Mouse (Mus musculus): ENCODE measurements around the gene Ppfia1. TPM values are rescaled to one million over a fixed set of nuclear protein-coding genes. Genes with fewer than 3 reads are reported as not detected.

Ppfia1 gene
- polyA plus RNA-seq, 1 experiment from 2014 or later, result 41.3 TPM

DNA sequence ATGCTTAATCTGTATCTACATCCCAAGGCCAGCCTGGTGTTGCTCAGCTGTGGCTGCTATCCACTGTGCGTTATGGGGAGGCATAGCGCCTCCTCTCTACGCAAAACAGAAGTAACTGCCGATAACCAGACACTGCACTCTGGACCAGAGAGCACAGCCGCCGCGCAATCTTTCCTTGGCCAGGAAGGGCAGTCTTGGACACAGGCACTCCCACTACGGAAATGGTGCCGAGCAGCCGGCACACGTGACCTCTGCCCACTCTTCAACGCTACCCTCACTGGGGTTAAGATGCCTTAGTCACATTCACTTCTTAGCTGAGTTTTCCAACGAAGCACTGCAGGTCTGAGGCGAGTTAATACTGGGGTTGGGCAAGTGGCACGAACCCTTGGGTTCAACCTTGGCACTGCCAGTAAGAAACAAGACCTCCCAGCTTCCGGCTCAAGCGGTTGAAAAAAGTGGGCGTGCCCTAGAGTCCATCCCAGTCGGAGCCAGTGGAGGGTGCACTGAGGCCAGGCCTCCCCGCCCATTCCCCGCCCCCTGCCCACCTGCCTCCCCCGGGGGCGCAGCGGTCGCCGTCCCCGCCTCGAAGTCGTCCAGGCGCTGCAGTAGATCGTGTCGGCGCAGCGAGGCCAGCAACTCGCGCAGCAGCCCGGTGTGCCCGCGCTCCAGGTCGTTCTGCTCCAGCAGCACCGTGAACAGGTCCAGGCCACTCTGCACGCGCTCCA, 28.2 kb upstream of the Ppfia1 start:
- Histone ChIP-seq H3K9me3 (replicated peaks; ENCODE audit: control insufficient read depth, low read length) (no peaks in the 10 kb centered on the region), H3K4me1 (ENCODE audit: control insufficient read depth, insufficient read depth, low read length) (no peaks in the 10 kb centered on the region), H3K4me3 (ENCODE audit: low read depth, low read length) (peak overlapping the region; percentile 75), H3K9ac (replicated peaks; ENCODE audit: low read length) (peak overlapping the region; percentile 87), H3K27ac (replicated peaks; ENCODE audit: low read depth, low read length) (peak overlapping the region; percentile 84), H3K36me3 (replicated peaks; ENCODE audit: control insufficient read depth, insufficient read depth, low read depth, low read length) (no peaks in the 10 kb centered on the region; the same call in 1 of the 2 replicates), H3K27me3 (ENCODE audit: control insufficient read depth, insufficient read depth, low read length) (no peaks in the 10 kb centered on the region), H3K4me2 (ENCODE audit: low read depth, low read length) (peak overlapping the region; percentile 84)
- DNase-seq (ENCODE audit: low spot score) (peak; percentile 89), ATAC-seq (replicated peaks; ENCODE audit: insufficient number of reproducible peaks, low FRiP score, low TSS enrichment, low read depth) (peak; percentile 68)
- WGBS, result 2% methylated on average over 43 of the region's 43 CpGs

DNA sequence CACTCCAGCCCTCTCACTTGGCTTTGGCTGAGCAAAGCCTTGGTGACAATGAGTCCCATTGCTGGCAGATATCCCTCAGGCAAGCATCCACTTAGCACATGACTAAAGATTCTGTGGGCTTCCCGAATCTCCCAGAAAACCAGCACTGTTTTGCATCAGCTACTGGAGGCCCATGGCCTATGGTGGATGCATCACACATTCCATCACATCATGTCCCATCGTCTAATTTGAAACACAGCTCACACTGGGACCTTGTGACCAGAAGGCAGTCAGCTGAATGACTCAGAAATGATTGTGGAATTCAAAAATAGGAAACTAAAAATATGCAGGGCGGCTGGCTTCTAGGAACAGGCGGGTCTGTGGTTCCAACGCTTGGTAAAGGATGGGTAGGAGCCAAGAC, 24.3 kb upstream of the Ppfia1 start:
- DNase-seq (ENCODE audit: low spot score), result no peak
- ATAC-seq (replicated peaks; ENCODE audit: insufficient number of reproducible peaks, low FRiP score, low TSS enrichment, low read depth), result no peak
- H3K4me1 ChIP-seq (ENCODE audit: control insufficient read depth, insufficient read depth, low read length), result no peaks in the 10 kb centered on the region
- no peaks in the 10 kb centered on the region for H3K27me3 ChIP-seq (ENCODE audit: control insufficient read depth, insufficient read depth, low read length)
- no peak overlapping the region for H3K4me2 ChIP-seq (ENCODE audit: low read depth, low read length)
- H3K27ac ChIP-seq (replicated peaks; ENCODE audit: low read depth, low read length), result no peak overlapping the region
- no peaks in the 10 kb centered on the region for H3K9me3 ChIP-seq (replicated peaks; ENCODE audit: control insufficient read depth, low read length)
- H3K4me3 ChIP-seq (ENCODE audit: low read depth, low read length), result no peak overlapping the region
- 88% methylated on average over 5 of the region's 5 CpGs for WGBS
- no peak overlapping the region for H3K9ac ChIP-seq (replicated peaks; ENCODE audit: low read length)
- H3K36me3 ChIP-seq (replicated peaks; ENCODE audit: control insufficient read depth, insufficient read depth, low read depth, low read length), result no peaks in the 10 kb centered on the region; the same call in 1 of the 2 replicates

DNA sequence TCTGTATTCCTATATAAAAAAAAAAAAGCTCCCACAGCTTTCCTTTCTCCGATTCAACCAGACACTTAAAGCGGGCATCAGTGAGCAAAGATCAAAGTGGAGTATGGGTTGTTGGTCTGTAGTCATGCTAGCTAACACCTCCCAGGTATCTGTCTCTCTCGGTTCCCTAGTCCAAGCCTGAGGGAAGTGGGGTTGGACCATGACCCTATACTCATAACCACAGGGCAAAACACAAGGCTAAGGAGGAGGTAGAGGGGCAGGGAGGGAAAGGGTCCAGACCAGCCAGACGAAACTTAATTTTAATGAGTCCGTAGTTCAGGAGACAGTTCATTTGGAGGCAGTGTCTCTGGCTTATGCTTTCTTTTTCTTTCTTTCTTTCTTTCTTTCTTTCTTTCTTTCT, 18.7 kb upstream of the Ppfia1 start:
- no peaks in the 10 kb centered on the region for H3K9me3 ChIP-seq (replicated peaks; ENCODE audit: control insufficient read depth, low read length)
- H3K27ac ChIP-seq (replicated peaks; ENCODE audit: low read depth, low read length), result no peak overlapping the region
- H3K27me3 ChIP-seq (ENCODE audit: control insufficient read depth, insufficient read depth, low read length), result no peaks in the 10 kb centered on the region
- H3K4me1 ChIP-seq (ENCODE audit: control insufficient read depth, insufficient read depth, low read length), result no peaks in the 10 kb centered on the region
- ATAC-seq (replicated peaks; ENCODE audit: insufficient number of reproducible peaks, low FRiP score, low TSS enrichment, low read depth) (no peak), DNase-seq (ENCODE audit: low spot score) (no peak)
- no peak overlapping the region for H3K4me2 ChIP-seq (ENCODE audit: low read depth, low read length)
- no peaks in the 10 kb centered on the region for H3K36me3 ChIP-seq (replicated peaks; ENCODE audit: control insufficient read depth, insufficient read depth, low read depth, low read length)
- 83% methylated on average over 5 of the region's 5 CpGs for WGBS
- H3K4me3 ChIP-seq (ENCODE audit: low read depth, low read length), result no peak overlapping the region
- no peak overlapping the region for H3K9ac ChIP-seq (replicated peaks; ENCODE audit: low read length)

DNA sequence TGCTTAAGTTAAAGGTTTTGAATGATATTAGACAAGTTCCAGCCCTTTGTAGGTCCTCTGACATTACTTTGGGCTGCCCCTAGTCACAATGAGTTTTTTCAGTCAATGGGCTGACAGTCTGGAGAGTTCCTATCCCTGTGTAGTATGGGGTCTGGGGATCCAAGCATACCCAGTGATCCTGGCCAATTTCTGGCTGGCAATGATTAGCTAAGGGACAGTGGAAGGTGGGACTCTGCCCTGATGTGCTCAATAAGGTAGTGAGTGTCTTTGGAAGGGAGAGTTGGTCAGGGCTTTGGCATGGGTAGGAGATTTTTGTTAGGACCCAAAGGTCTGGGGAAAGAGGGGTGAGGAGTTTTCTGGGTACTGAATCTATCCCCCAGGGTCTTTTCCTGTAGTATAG, 18.1 kb upstream of the Ppfia1 start:
- Histone ChIP-seq H3K4me3 (ENCODE audit: low read depth, low read length) (no peak overlapping the region), H3K9me3 (replicated peaks; ENCODE audit: control insufficient read depth, low read length) (no peaks in the 10 kb centered on the region), H3K36me3 (replicated peaks; ENCODE audit: control insufficient read depth, insufficient read depth, low read depth, low read length) (no peaks in the 10 kb centered on the region), H3K27ac (replicated peaks; ENCODE audit: low read depth, low read length) (no peak overlapping the region), H3K27me3 (ENCODE audit: control insufficient read depth, insufficient read depth, low read length) (no peaks in the 10 kb centered on the region), H3K9ac (replicated peaks; ENCODE audit: low read length) (no peak overlapping the region), H3K4me2 (ENCODE audit: low read depth, low read length) (no peak overlapping the region), H3K4me1 (ENCODE audit: control insufficient read depth, insufficient read depth, low read length) (no peaks in the 10 kb centered on the region)
- DNase-seq (ENCODE audit: low spot score) (no peak), ATAC-seq (replicated peaks; ENCODE audit: insufficient number of reproducible peaks, low FRiP score, low TSS enrichment, low read depth) (no peak)

DNA sequence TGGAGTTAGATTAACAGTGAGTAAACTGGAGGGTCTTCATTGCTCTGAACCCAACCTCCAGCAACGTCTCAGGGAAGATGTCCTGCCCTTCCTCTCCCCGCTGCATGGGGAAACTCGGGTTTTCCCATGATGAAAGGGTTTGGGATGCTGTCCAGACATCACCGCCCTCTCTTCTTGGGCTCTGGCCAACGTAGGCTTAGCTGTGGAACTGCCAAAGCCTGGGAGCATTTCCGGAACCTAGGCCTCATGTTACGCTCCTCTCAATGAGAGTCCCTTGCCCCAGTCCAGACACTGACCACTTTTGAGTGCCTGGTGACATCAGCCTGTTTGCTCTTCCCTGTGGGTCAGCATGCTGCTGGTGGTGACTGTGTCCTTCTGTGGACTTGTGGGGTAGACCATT, 15.9 kb upstream of the Ppfia1 start:
- Histone ChIP-seq H3K27ac (replicated peaks; ENCODE audit: low read depth, low read length) (no peak overlapping the region), H3K36me3 (replicated peaks; ENCODE audit: control insufficient read depth, insufficient read depth, low read depth, low read length) (no peaks in the 10 kb centered on the region), H3K27me3 (ENCODE audit: control insufficient read depth, insufficient read depth, low read length) (no peaks in the 10 kb centered on the region), H3K9me3 (replicated peaks; ENCODE audit: control insufficient read depth, low read length) (no peaks in the 10 kb centered on the region), H3K4me2 (ENCODE audit: low read depth, low read length) (no peak overlapping the region), H3K4me1 (ENCODE audit: control insufficient read depth, insufficient read depth, low read length) (no peaks in the 10 kb centered on the region), H3K9ac (replicated peaks; ENCODE audit: low read length) (no peak overlapping the region), H3K4me3 (ENCODE audit: low read depth, low read length) (no peak overlapping the region)
- ATAC-seq (replicated peaks; ENCODE audit: insufficient number of reproducible peaks, low FRiP score, low TSS enrichment, low read depth) (no peak), DNase-seq (ENCODE audit: low spot score) (no peak)
- WGBS, result 81% methylated on average over 7 of the region's 7 CpGs

DNA sequence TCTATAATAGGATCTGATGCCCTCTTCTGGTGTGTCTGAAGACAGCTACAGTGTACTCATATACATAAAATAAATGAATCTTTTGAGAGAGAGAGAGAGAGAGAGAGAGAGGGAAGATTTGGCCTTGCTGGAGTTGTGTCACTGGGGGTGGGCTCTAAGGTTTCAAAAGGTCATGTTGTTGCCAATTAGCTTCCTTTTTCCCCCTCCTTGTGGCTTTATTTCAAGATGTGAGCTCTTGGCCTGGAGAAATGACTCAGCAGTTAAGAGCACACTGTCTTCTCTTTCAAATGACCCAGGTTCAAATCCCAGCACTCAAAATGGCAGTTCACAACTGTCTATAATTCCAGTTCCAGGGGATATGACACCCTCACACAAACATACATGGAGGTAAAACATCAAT, 14.6 kb upstream of the Ppfia1 start:
- Histone ChIP-seq H3K27me3 (ENCODE audit: control insufficient read depth, insufficient read depth, low read length) (no peaks in the 10 kb centered on the region), H3K9ac (replicated peaks; ENCODE audit: low read length) (no peak overlapping the region), H3K4me2 (ENCODE audit: low read depth, low read length) (no peak overlapping the region), H3K9me3 (replicated peaks; ENCODE audit: control insufficient read depth, low read length) (no peaks in the 10 kb centered on the region), H3K27ac (replicated peaks; ENCODE audit: low read depth, low read length) (no peak overlapping the region), H3K4me3 (ENCODE audit: low read depth, low read length) (no peak overlapping the region), H3K36me3 (replicated peaks; ENCODE audit: control insufficient read depth, insufficient read depth, low read depth, low read length) (no peaks in the 10 kb centered on the region), H3K4me1 (ENCODE audit: control insufficient read depth, insufficient read depth, low read length) (no peaks in the 10 kb centered on the region)
- DNase-seq (ENCODE audit: low spot score), result no peak
- no peak for ATAC-seq (replicated peaks; ENCODE audit: insufficient number of reproducible peaks, low FRiP score, low TSS enrichment, low read depth)

DNA sequence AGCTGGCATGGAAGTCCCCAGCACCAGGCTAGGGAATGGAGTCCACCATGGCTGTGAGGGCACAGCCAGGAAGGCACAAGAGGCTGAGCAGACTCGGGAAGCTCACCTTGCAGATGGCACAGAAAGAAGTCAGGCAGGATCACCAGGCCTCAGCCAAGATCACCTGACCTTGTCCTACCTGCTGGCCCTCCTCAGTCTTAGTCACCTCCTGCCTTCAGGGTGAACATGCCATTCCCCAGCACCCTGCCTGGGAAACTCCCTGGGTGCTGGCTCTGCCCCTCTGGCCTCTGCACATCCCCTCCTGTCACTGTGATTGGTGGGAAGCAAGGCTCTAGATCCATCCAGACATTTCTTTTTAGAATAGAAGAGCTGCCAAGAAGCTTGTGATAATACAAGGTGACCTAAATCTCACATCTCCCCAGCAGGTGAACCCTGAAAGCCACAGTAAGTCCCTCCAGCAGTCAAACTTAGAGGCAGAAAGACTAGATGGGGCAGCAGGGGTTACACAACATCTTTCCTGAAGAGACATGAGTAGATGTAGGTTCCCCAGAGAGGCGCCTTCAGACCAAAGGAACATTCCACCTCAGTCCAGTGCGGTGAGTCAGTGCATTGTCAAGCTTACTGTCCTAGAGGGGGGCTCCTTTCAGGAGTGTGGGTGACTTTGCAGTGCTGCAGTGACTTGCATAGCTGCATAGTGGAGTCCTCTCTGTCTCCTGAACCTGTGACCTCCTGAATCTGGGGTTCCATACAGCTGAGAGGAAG, 13.6 kb upstream of the Ppfia1 start:
- WGBS, result 81% methylated on average over 3 of the region's 3 CpGs
- H3K4me3 ChIP-seq (ENCODE audit: low read depth, low read length), result no peak overlapping the region
- no peaks in the 10 kb centered on the region for H3K27me3 ChIP-seq (ENCODE audit: control insufficient read depth, insufficient read depth, low read length)
- H3K27ac ChIP-seq (replicated peaks; ENCODE audit: low read depth, low read length), result no peak overlapping the region
- no peaks in the 10 kb centered on the region for H3K4me1 ChIP-seq (ENCODE audit: control insufficient read depth, insufficient read depth, low read length)
- no peaks in the 10 kb centered on the region for H3K9me3 ChIP-seq (replicated peaks; ENCODE audit: control insufficient read depth, low read length)
- ATAC-seq (replicated peaks; ENCODE audit: insufficient number of reproducible peaks, low FRiP score, low TSS enrichment, low read depth), result no peak
- H3K4me2 ChIP-seq (ENCODE audit: low read depth, low read length), result no peak overlapping the region
- no peak overlapping the region for H3K9ac ChIP-seq (replicated peaks; ENCODE audit: low read length)
- no peak for DNase-seq (ENCODE audit: low spot score)
- H3K36me3 ChIP-seq (replicated peaks; ENCODE audit: control insufficient read depth, insufficient read depth, low read depth, low read length), result no peaks in the 10 kb centered on the region

DNA sequence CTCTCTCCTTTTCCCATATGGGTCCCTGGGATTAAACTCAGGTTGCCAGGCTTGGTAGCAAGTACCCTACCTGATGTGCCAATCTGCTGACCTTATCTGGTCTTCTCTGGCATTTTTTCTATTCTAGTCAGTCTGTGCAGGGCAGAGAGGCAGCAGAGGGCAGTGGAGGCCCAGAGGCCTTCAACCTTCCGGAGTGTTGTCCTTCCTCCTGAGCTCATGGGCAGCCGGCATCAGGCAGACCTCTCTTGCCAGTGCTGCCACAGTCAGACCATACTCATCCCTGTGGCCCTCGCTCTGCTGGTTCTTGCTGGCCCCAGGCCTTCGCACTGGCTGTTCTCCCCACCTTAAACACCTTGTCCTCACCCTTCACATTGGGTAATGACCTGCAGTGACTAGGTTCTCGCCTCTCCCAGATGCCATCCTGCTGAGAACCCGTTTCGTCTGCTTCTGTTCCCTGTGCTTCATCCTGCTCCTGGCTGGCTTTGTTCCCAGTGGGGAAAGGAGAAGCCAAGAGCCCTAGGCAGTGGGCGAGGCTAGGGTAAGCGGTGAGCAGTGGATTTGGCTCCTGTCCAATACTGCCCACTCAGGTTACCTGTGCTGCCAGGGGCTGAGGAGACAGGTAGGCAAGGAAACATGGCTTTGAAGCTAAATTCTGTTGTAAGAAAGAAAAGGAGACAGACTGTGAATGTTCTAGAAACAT, 10.1 kb upstream of the Ppfia1 start:
- no peaks in the 10 kb centered on the region for H3K9me3 ChIP-seq (replicated peaks; ENCODE audit: control insufficient read depth, low read length)
- H3K4me3 ChIP-seq (ENCODE audit: low read depth, low read length), result no peak overlapping the region
- no peak overlapping the region for H3K9ac ChIP-seq (replicated peaks; ENCODE audit: low read length)
- 55% methylated on average over 9 of the region's 9 CpGs for WGBS
- no peak overlapping the region for H3K27ac ChIP-seq (replicated peaks; ENCODE audit: low read depth, low read length)
- H3K36me3 ChIP-seq (replicated peaks; ENCODE audit: control insufficient read depth, insufficient read depth, low read depth, low read length), result no peaks in the 10 kb centered on the region
- no peak overlapping the region for H3K4me2 ChIP-seq (ENCODE audit: low read depth, low read length)
- ATAC-seq (replicated peaks; ENCODE audit: insufficient number of reproducible peaks, low FRiP score, low TSS enrichment, low read depth) (no peak), DNase-seq (ENCODE audit: low spot score) (no peak)
- H3K4me1 ChIP-seq (ENCODE audit: control insufficient read depth, insufficient read depth, low read length), result no peaks in the 10 kb centered on the region
- no peaks in the 10 kb centered on the region for H3K27me3 ChIP-seq (ENCODE audit: control insufficient read depth, insufficient read depth, low read length)

All from embryonic facial prominence, embryonic 11.5 days (tissue).